Mouse (Mus musculus) hindbrain, embryonic 14.5 days (tissue): Measurements from ENCODE around the gene Olfr1366. TPM values are rescaled to one million over a fixed set of nuclear protein-coding genes. Genes with fewer than 3 reads are reported as not detected.
"Not testable (repeated sequence)": the region's sequence is repeated elsewhere in the genome, so short reads cannot be mapped to it uniquely, and the experiment has no call there.

Source experiments
- ATAC-seq: fragments of 200-750 bp; cut with Nextera tagmentation; 2 replicates; pipeline ENCODE4 v1.8.0; 2017; ENCODE audit warnings: moderate number of reproducible peaks, mild to moderate bottlenecking, moderate TSS enrichment, moderate library complexity; ENCODE audit not compliant: low FRiP score
- DNase-seq: peaks from one replicate; pipeline ENCODE4 v3.0.0-alpha.2; 2015; ENCODE audit warnings: low spot score
- H3K27ac ChIP-seq: fragments of 300-500 bp; sonication (generic); 2 replicates; pipeline ENCODE4 v1.5.1; 2014; ENCODE audit warnings: mild to moderate bottlenecking, moderate library complexity
- H3K27me3 ChIP-seq: fragments of 300-500 bp; sonication (generic); 2 replicates; pipeline ENCODE4 v1.6.1; 2014; ENCODE audit warnings: mild to moderate bottlenecking, low read length, mixed read lengths; ENCODE audit not compliant: control insufficient read depth, insufficient read depth
- H3K36me3 ChIP-seq: fragments of 300-500 bp; sonication (generic); replicated peaks from 2 replicates; pipeline ENCODE4 v1.6.1; 2014; ENCODE audit not compliant: control insufficient read depth, insufficient read depth
- H3K4me1 ChIP-seq: fragments of 300-500 bp; sonication (generic); replicated peaks from 2 replicates; pipeline ENCODE4 v1.6.1; 2014; ENCODE audit warnings: antibody characterized with exemption, low read length, mixed read lengths; ENCODE audit not compliant: control insufficient read depth, insufficient read depth
- H3K4me2 ChIP-seq: fragments of 300-500 bp; sonication (generic); replicated peaks from 2 replicates; pipeline ENCODE4 v1.6.1; 2014; ENCODE audit warnings: mild to moderate bottlenecking, moderate library complexity
- H3K4me3 ChIP-seq: fragments of 300-500 bp; sonication (generic); replicated peaks from 2 replicates; pipeline ENCODE4 v1.5.1; 2014; ENCODE audit warnings: mild to moderate bottlenecking, low read length
- H3K9ac ChIP-seq: fragments of 300-500 bp; sonication (generic); 2 replicates; pipeline ENCODE4 v1.6.1; 2014
- H3K9me3 ChIP-seq: fragments of 300-500 bp; sonication (generic); 2 replicates; pipeline ENCODE4 v1.6.1; 2016; ENCODE audit warnings: low read length; ENCODE audit not compliant: control insufficient read depth
- WGBS: fragments of 180-500 bp; shearing (Covaris S2); extraction: QIAGEN DNeasy Blood & Tissue Kit; methylation state at CpG from one replicate; pipeline ENCODE4 v1.1.7; 2014; 5-methylcytosine and 5-hydroxymethylcytosine counted together
- polyA plus RNA-seq: library from polyadenylated mRNA; unstranded; fragments of >200 nt; fragmentation: Nextera tagmentation; extraction: Ambion mirVana; gene quantifications from 2 replicates; pipeline ENCODE4 v1.2.1, GENCODE M21; 2014

Olfr1366 gene
- polyA plus RNA-seq, 1 experiment from 2014 or later: 0.08 TPM

DNA sequence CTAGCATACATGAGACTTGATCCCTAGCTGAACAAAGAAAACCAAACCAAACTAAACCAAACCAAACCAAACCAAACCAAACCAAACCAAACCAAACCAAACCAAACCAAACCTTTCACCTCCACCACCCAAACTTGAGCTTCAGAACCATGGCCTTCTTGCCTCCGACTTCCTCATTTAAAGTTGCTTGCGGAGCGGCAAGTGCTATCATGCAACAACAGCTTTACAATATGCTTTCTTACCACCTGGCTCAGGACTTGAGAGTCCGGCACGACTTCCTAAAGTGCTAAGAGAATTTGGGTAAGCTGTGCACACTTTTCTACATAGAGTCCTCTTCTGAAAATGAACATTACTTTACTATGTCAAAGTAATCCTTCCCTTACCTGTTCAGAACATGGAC lies 40.3 kb downstream of the Olfr1366 start:
- Histone ChIP-seq H3K4me3 (no peak overlapping the region), H3K36me3 (no peaks in the 10 kb centered on the region), H3K27ac (no peak overlapping the region), H3K9ac (no peak overlapping the region), H3K4me1 (no peaks in the 10 kb centered on the region), H3K4me2 (no peak overlapping the region), H3K27me3 (no peaks in the 10 kb centered on the region), H3K9me3 (no peaks in the 10 kb centered on the region)
- DNase-seq (no peak), ATAC-seq (no peak)
- 87% methylated on average over 5 of the region's 5 CpGs for WGBS

DNA sequence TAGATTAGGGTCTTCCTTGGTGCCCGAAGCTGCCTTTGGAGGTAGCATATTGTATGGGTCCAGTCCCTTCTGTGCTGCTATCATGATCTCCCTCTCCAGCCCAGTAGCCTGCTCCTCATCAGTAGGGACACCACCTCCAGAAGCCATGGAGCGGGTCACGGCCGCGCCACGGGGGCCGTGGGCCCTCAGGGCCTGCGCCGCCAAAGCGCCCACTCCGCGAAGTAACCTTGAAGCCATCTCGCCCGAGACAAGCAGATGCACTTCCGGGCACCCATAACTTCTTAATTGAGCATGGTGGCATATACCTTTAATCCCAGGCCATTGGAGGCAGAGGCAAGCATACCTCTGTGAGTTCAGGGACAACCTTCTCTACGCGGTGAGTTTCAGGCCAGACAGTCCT lies 41.4 kb downstream of the Olfr1366 start, which contains the start of gene Gm11273:
TSS of gene Gm11273 (minus strand) at position 237 of the 400 bp plus-strand sequence.
- H3K9me3 ChIP-seq, H3K4me3 ChIP-seq, ATAC-seq, H3K27ac ChIP-seq, DNase-seq, H3K27me3 ChIP-seq, H3K36me3 ChIP-seq, H3K9ac ChIP-seq, H3K4me2 ChIP-seq, H3K4me1 ChIP-seq: not testable (repeated sequence)
- 94% methylated on average over 17 of the region's 17 CpGs for WGBS

GRCm38 (mm10) chr13:21495080-21495479 lies 47.5 kb downstream of the Olfr1366 start, which contains the start of gene AK157302:
AK157302 (plus strand) TSS chr13:21495223.
- Histone ChIP-seq H3K4me1 (no peaks in the 10 kb centered on the region), H3K4me3 (no peak within 1 kb of the TSS), H3K9ac (no peak within 1 kb of the TSS), H3K9me3 (no peaks in the 10 kb centered on the region), H3K36me3 (no peaks in the 10 kb centered on the region), H3K27me3 (no peaks in the 10 kb centered on the region), H3K4me2 (no peak within 1 kb of the TSS), H3K27ac (no peak within 1 kb of the TSS)
- 96% methylated on average over 21 of the region's 21 CpGs for WGBS
- DNase-seq (no peak), ATAC-seq (no peak)

GRCm38 (mm10) chr13:21492847-21493246 lies 49.8 kb downstream of the Olfr1366 start:
- Histone ChIP-seq H3K9me3 (no peaks in the 10 kb centered on the region), H3K9ac (no peak overlapping the region), H3K4me2 (no peak overlapping the region), H3K27ac (no peak overlapping the region), H3K36me3 (no peaks in the 10 kb centered on the region), H3K4me3 (no peak overlapping the region), H3K4me1 (no peaks in the 10 kb centered on the region), H3K27me3 (no peaks in the 10 kb centered on the region)
- ATAC-seq (no peak), DNase-seq (no peak)
- WGBS: 94% methylated on average over 5 of the region's 5 CpGs

GRCm38 (mm10) chr13:21486881-21487280 lies 55.7 kb downstream of the Olfr1366 start:
- DNase-seq: no peak
- Histone ChIP-seq H3K4me1 (no peaks in the 10 kb centered on the region), H3K4me2 (no peak overlapping the region), H3K9ac (no peak overlapping the region), H3K27me3 (no peaks in the 10 kb centered on the region), H3K9me3 (no peaks in the 10 kb centered on the region), H3K4me3 (no peak overlapping the region), H3K36me3 (peaks cover 29% of the 10 kb centered on the region), H3K27ac (no peak overlapping the region)
- no peak for ATAC-seq
- 98% methylated on average over 1 of the region's 1 CpGs for WGBS

Other genes with a start within 250 kb of the Olfr1366 start
- gene Gpx6, start 230.7 kb downstream of the Olfr1366 start, polyA plus RNA-seq: 0.15 TPM in 1 of 2 replicates, not detected in the other
- gene Olfr1367, start 195.9 kb downstream of the Olfr1366 start, polyA plus RNA-seq: not detected in 2 replicates
- gene Zscan12, start 180.0 kb downstream of the Olfr1366 start, polyA plus RNA-seq: 11.6 and 12.5 TPM in 2 replicates
- gene Zkscan3, start 140.1 kb downstream of the Olfr1366 start, polyA plus RNA-seq: 55.8 and 59.7 TPM in 2 replicates
- 3.3 and 3.7 TPM in 2 replicates for gene Pgbd1, start 101.8 kb downstream of the Olfr1366 start, polyA plus RNA-seq
- 14.1 and 17.4 TPM in 2 replicates for gene Zscan26, start 89.1 kb downstream of the Olfr1366 start, polyA plus RNA-seq
- gene Nkapl, start 74.3 kb downstream of the Olfr1366 start, polyA plus RNA-seq: 3.0 and 3.7 TPM in 2 replicates
- gene Zkscan4, start 63.9 kb downstream of the Olfr1366 start, polyA plus RNA-seq: 8.9 and 9.9 TPM in 2 replicates
- not detected in 2 replicates for gene Gm10065, start 63.4 kb downstream of the Olfr1366 start, polyA plus RNA-seq
- 0.25 and 0.42 TPM in 2 replicates for gene AK157302, start 47.6 kb downstream of the Olfr1366 start, polyA plus RNA-seq
- gene Gm11273, start 41.4 kb downstream of the Olfr1366 start, polyA plus RNA-seq: 5.4 and 6.6 TPM in 2 replicates
- gene Zkscan8, start 11.7 kb downstream of the Olfr1366 start, polyA plus RNA-seq: 7.4 and 8.0 TPM in 2 replicates
- gene Olfr1535, start 17.1 kb upstream of the Olfr1366 start, polyA plus RNA-seq: 0.04 TPM in 1 of 2 replicates, not detected in the other
- gene Olfr1364, start 39.0 kb upstream of the Olfr1366 start, polyA plus RNA-seq: not detected in 2 replicates
- not detected in 2 replicates for gene Olfr1362, start 71.2 kb upstream of the Olfr1366 start, polyA plus RNA-seq
- gene Olfr11, start 99.7 kb upstream of the Olfr1366 start, polyA plus RNA-seq: not detected in 2 replicates
- gene Olfr1361, start 120.6 kb upstream of the Olfr1366 start, polyA plus RNA-seq: not detected in 2 replicates
- gene Olfr1360, start 134.6 kb upstream of the Olfr1366 start, polyA plus RNA-seq: not detected in 2 replicates
- gene Olfr1359, start 155.3 kb upstream of the Olfr1366 start, polyA plus RNA-seq: not detected in 2 replicates
- not detected in 2 replicates for gene Hist1h2bl, start 173.3 kb upstream of the Olfr1366 start, polyA plus RNA-seq
- 5.4 and 7.5 TPM in 2 replicates for gene Hist1h2ai, start 173.6 kb upstream of the Olfr1366 start, polyA plus RNA-seq
- gene Hist1h3h, start 174.9 kb upstream of the Olfr1366 start, polyA plus RNA-seq: 2.4 and 3.2 TPM in 2 replicates
- 1.4 TPM in 2 replicates for gene Hist1h2bm, start 179.2 kb upstream of the Olfr1366 start, polyA plus RNA-seq
- 0.33 and 0.64 TPM in 2 replicates for gene Hist1h4j, start 192.3 kb upstream of the Olfr1366 start, polyA plus RNA-seq
- 2.0 and 2.7 TPM in 2 replicates for gene Hist1h4k, start 207.7 kb upstream of the Olfr1366 start, polyA plus RNA-seq
- 2.4 and 3.4 TPM in 2 replicates for gene Hist1h2ak, start 211.0 kb upstream of the Olfr1366 start, polyA plus RNA-seq
- gene Hist1h2bn, start 211.3 kb upstream of the Olfr1366 start, polyA plus RNA-seq: not detected in 2 replicates
- gene Hist1h1b, start 237.8 kb upstream of the Olfr1366 start, polyA plus RNA-seq: 1.6 and 1.7 TPM in 2 replicates
- 37.4 and 39.0 TPM in 2 replicates for gene Hist1h3i, start 240.6 kb upstream of the Olfr1366 start, polyA plus RNA-seq
- 1.3 TPM in 1 of 2 replicates, not detected in the other for gene Hist1h2an, start 244.4 kb upstream of the Olfr1366 start, polyA plus RNA-seq
- 0.82 and 1.1 TPM in 2 replicates for gene Hist1h2bp, start 244.7 kb upstream of the Olfr1366 start, polyA plus RNA-seq